Mouse (Mus musculus) liver, embryonic 14.5 days (tissue): Measurements from ENCODE around the gene Ruvbl2. TPM values are rescaled to one million over a fixed set of nuclear protein-coding genes. Genes with fewer than 3 reads are reported as not detected.

Experiments used
- ATAC-seq: fragments of 200-750 bp; cut with Nextera tagmentation; 2 replicates; pipeline ENCODE4 v1.8.0; 2017; ENCODE audit warnings: moderate number of reproducible peaks, mild to moderate bottlenecking, moderate library complexity; ENCODE audit not compliant: insufficient read depth
- DNase-seq, 3 experiments: peaks; one replicate each; pipeline ENCODE4 v3.0.0-alpha.2; 2012 to 2013; ENCODE audit warnings: low read depth in 3 of 3, low spot score in 3 of 3
- H3K27ac ChIP-seq: fragments of 300-500 bp; sonication (generic); 2 replicates; pipeline ENCODE4 v1.5.1; 2014; ENCODE audit warnings: moderate library complexity, mild to moderate bottlenecking, control low read depth, inconsistent platforms
- H3K27me3 ChIP-seq: fragments of 300-500 bp; sonication (generic); 2 replicates; pipeline ENCODE4 v1.6.1; 2014; ENCODE audit warnings: mild to moderate bottlenecking, low read length, moderate library complexity; ENCODE audit not compliant: control insufficient read depth, insufficient read depth
- H3K36me3 ChIP-seq: fragments of 300-500 bp; sonication (generic); replicated peaks from 2 replicates; pipeline ENCODE4 v1.6.1; 2014; ENCODE audit warnings: low read depth; ENCODE audit not compliant: control insufficient read depth, insufficient read depth
- H3K4me1 ChIP-seq, 2 experiments: fragments of 200-500 bp in 1 of 2; fragments of 300-500 bp in 1 of 2; sonication (generic) in 1 of 2; replicated peaks; 2 replicates each; pipeline ENCODE4 v1.6.1; 2012 to 2014; ENCODE audit warnings: antibody characterized with exemption in 1 of 2, inconsistent platforms in 1 of 2, low read length in 1 of 2; ENCODE audit not compliant: control insufficient read depth in 2 of 2, insufficient read depth in 2 of 2
- H3K4me2 ChIP-seq: fragments of 300-500 bp; sonication (generic); 2 replicates; pipeline ENCODE4 v1.6.1; 2014; ENCODE audit warnings: low read depth, mild to moderate bottlenecking, control low read depth, moderate library complexity
- H3K4me3 ChIP-seq, 2 experiments: fragments of 200-500 bp in 1 of 2; fragments of 300-500 bp in 1 of 2; sonication (generic) in 1 of 2; 2 replicates each; pipeline ENCODE4 v1.5.1; 2012 to 2014; ENCODE audit warnings: low read depth in 2 of 2, low read length in 2 of 2, mild to moderate bottlenecking in 2 of 2, control low read depth in 1 of 2, inconsistent platforms in 1 of 2, moderate library complexity in 1 of 2; ENCODE audit not compliant: insufficient read depth in 1 of 2
- H3K9ac ChIP-seq: fragments of 300-500 bp; sonication (generic); replicated peaks from 2 replicates; pipeline ENCODE4 v1.6.1; 2014; ENCODE audit warnings: mild to moderate bottlenecking, control low read depth, moderate library complexity
- H3K9me3 ChIP-seq: fragments of 300-500 bp; sonication (generic); 2 replicates; pipeline ENCODE4 v1.6.1; 2016; ENCODE audit warnings: low read length, mixed read lengths; ENCODE audit not compliant: control insufficient read depth
- CTCF ChIP-seq: IDR thresholded peaks from 2 replicates; pipeline ENCODE4 v1.5.1; 2016; ENCODE audit warnings: antibody characterized with exemption, low read depth, control low read depth
- EP300 ChIP-seq: IDR thresholded peaks from 2 replicates; pipeline ENCODE4 v1.6.1; 2016; ENCODE audit warnings: antibody characterized with exemption, low read depth
- WGBS: fragments of 180-500 bp; shearing (Covaris S2); extraction: QIAGEN DNeasy Blood & Tissue Kit; methylation state at CpG from one replicate; pipeline ENCODE4 v1.1.7; 2014; ENCODE audit not compliant: insufficient replicate concordance; 5-methylcytosine and 5-hydroxymethylcytosine counted together
- polyA plus RNA-seq, 2 experiments: library from polyadenylated mRNA; depleted of rRNA in 1 of 2; stranded (reverse) in 1 of 2; unstranded in 1 of 2; fragments of >200 nt; fragmentation: Nextera tagmentation in 1 of 2; extraction: Ambion mirVana in 1 of 2; gene quantifications; 2 replicates each; pipeline versions ENCODE4 v1.2.1 to v1.2.3; 2012 to 2014

The Ruvbl2 gene
- polyA plus RNA-seq, 2 experiments = 65.7 to 67.5 TPM

- peaks cover 24% of the 10 kb centered on the region for H3K36me3 ChIP-seq
- H3K4me2 ChIP-seq = no peak overlapping the region
- H3K27me3 ChIP-seq = peaks cover 41% of the 10 kb centered on the region
These were observed 17.9 kb downstream of the Ruvbl2 start for GRCm38 (mm10) chr7:45419859-45420614.

GRCm38 (mm10) chr7:45417962-45418492 is 19.9 kb downstream of the Ruvbl2 start:
- no peak for DNase-seq
- peaks cover 11% of the 10 kb centered on the region; the same call in 1 of the 2 replicates for H3K36me3 ChIP-seq
- H3K27ac ChIP-seq = no peak overlapping the region
- peaks cover 61% of the 10 kb centered on the region for H3K27me3 ChIP-seq
- no peaks in the 10 kb centered on the region for H3K4me1 ChIP-seq
- no peaks in the 10 kb centered on the region for H3K9me3 ChIP-seq
- no peak overlapping the region for H3K9ac ChIP-seq
- no peak overlapping the region for H3K4me2 ChIP-seq
- WGBS = 11% methylated on average over 13 of the region's 13 CpGs
- no peak overlapping the region for H3K4me3 ChIP-seq
- no peak for ATAC-seq
- TF ChIP-seq CTCF = no peak
- TF ChIP-seq EP300 = no peak

More at GRCm38 (mm10) chr7:45419859-45420614, 17.9 kb downstream of the Ruvbl2 start:
- ATAC-seq = no peak
- no peak for DNase-seq
- Histone ChIP-seq H3K9ac (no peak overlapping the region), H3K4me1 (no peaks in the 10 kb centered on the region), H3K9me3 (no peaks in the 10 kb centered on the region), H3K27ac (no peak overlapping the region), H3K4me3 (no peak overlapping the region)
- 27% methylated on average over 27 of the region's 27 CpGs for WGBS
- TF ChIP-seq EP300 (no peak), CTCF (no peak)

DNA sequence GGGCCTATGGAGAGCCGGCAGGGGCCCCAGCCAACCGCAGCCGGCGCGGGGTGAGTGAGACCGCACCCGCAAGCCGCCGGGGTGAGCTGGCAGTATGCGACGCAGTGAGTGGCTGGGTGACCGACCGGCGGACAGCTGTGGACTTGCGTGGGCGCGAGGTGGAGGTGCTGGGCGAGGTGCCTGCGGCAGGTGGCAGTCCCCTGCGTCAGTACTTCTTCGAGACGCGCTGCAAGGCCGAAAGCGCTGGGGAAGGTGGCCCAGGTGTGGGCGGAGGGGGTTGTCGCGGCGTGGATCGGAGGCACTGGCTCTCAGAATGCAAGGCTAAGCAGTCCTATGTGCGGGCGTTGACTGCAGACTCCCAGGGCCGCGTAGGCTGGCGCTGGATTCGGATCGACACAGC is 22.3 kb downstream of the Ruvbl2 start:
- H3K9me3 ChIP-seq = no peaks in the 10 kb centered on the region
- no peak overlapping the region for H3K9ac ChIP-seq
- H3K27ac ChIP-seq = no peak overlapping the region
- TF ChIP-seq EP300 (no peak), CTCF (no peak)
- H3K4me1 ChIP-seq = no peaks in the 10 kb centered on the region
- ATAC-seq (no peak), DNase-seq (no peak)
- H3K4me2 ChIP-seq = no peak overlapping the region
- peaks cover 82% of the 10 kb centered on the region for H3K27me3 ChIP-seq
- H3K36me3 ChIP-seq = no peaks in the 10 kb centered on the region
- WGBS = 9% methylated on average over 37 of the region's 37 CpGs
- no peak overlapping the region for H3K4me3 ChIP-seq

- DNase-seq (no peak), ATAC-seq (no peak)
- Histone ChIP-seq H3K9me3 (no peaks in the 10 kb centered on the region), H3K4me3 (no peak overlapping the region), H3K27ac (no peak overlapping the region), H3K4me1 (no peaks in the 10 kb centered on the region), H3K9ac (no peak overlapping the region), H3K27me3 (peaks cover 90% of the 10 kb centered on the region), H3K36me3 (no peaks in the 10 kb centered on the region), H3K4me2 (no peak overlapping the region)
- 22% methylated on average over 12 of the region's 12 CpGs for WGBS
- TF ChIP-seq CTCF = no peak
- no peak for TF ChIP-seq EP300
These were observed 23.1 kb downstream of the Ruvbl2 start for GRCm38 (mm10) chr7:45414740-45415224.

DNA sequence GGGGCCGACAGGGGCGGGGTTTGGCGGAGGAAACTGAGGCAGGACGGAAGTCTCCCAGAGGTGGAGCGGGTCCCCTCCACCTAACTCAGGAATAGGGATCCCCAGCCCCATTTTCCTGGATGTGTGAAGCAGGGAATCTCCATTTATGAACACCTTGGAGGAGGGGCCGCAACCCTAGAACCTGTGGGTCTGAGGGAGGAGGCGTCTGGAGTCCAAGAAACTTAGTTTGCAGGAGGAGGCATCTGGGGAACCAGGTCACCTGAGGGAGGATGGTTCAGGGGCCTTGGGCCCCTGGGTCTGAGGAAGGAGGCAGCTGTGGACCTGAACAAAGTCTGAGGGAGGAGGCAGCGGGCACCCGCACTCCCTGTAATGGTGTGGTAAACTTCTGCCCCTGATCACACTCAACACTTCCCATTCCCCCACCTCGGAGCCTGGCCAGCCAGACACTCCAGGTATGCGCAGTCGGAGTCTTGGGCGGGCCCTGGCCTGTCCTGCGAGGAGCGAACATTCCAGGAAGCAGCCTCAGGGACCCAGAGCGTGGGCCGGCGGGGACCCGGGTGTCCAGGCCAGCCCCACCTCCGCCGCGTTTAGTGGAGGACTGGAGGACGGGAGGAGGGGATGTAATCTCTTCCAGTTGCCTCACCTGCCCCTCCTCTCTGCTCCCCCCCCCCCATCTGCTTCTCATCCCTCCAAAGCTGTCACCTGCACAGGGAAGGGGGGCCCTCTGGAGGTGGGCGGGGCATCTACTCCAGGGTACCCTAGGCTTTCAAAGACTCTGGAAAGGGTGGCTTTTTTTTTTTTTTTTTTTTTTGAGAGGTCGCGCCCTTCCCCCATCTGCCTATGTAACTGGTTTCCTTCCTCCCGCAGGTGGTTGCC is 23.8 kb downstream of the Ruvbl2 start:
- Histone ChIP-seq H3K36me3 (no peaks in the 10 kb centered on the region), H3K4me3 (peak overlapping the region in 1 of 2 experiments; percentile 43; a peak in 2 of 4 replicates), H3K9me3 (no peaks in the 10 kb centered on the region), H3K4me1 (no peaks in the 10 kb centered on the region), H3K27ac (no peak overlapping the region), H3K27me3 (peaks cover 96% of the 10 kb centered on the region), H3K4me2 (peak overlapping the region; percentile 59), H3K9ac (no peak overlapping the region)
- 2% methylated on average over 27 of the region's 27 CpGs for WGBS
- TF ChIP-seq CTCF (no peak), EP300 (no peak)
- ATAC-seq (no peak), DNase-seq (no peak)
